Mouse (Mus musculus) heart, adult 18-20 months (tissue): ENCODE data around the gene N4bp3. TPM values are rescaled to one million over a fixed set of nuclear protein-coding genes. Genes with fewer than 3 reads are reported as not detected.

Experiments used
- DNase-seq, 2 experiments: peaks; one replicate each; pipeline ENCODE4 v3.0.0; 2021 to 2022; ENCODE audit warnings: mixed read lengths in 1 of 2
- total RNA-seq, 2 experiments: library from RNA; stranded (reverse); gene quantifications; 2 replicates each; pipeline ENCODE4 v1.2.3; 2021

N4bp3 gene
- total RNA-seq, 2 experiments from 2014 or later: 9.4 to 11.4 TPM

DNA sequence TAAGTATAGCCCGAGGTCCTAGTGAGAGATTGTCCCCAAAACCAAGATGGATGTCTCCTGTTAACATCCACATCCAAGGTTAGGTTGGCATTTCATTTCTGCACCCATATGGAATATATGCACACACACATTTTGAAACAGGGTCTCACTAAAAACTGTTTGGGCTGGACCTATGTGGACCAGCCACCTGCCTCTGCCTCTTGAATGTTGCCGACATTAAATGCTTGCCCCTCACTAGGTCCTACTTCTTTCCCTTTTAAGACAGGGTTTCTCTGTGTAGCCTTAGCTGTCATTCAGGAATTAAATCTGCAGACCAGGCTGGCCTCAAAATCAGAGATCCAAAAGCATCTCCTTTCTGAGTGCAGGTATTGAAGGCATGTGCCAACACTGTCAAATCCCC, 53.1 kb downstream of the N4bp3 start:
- no peak for DNase-seq

DNA sequence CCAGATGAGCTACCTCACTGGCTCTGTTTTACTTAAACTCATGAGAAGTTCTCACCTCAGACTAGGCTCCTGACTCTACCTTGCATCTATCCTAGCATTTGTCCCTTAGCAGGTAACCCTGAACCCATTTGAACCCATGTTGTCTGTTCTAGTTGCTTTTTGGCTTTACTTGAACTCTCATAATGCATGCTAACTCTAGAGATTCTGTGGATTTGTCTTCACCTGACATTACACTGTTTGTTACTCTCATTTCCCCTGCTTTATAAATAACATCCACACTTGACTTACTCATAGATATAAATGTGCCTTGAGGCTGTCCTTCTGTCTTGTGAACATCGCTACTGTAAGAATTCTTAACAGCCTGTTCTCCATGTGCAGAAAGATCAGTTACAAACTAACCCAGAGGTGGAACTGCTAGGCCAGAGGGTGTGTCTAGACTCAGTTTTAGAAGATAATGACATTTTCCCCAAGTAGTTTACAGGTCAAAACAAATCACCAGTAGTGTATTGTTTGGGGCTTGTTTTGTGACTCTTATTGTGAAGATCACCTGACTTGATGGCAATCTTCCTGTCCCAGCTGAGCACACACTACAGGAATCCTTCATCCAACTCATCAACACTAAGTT, 55.1 kb downstream of the N4bp3 start:
- no peak for DNase-seq

DNA sequence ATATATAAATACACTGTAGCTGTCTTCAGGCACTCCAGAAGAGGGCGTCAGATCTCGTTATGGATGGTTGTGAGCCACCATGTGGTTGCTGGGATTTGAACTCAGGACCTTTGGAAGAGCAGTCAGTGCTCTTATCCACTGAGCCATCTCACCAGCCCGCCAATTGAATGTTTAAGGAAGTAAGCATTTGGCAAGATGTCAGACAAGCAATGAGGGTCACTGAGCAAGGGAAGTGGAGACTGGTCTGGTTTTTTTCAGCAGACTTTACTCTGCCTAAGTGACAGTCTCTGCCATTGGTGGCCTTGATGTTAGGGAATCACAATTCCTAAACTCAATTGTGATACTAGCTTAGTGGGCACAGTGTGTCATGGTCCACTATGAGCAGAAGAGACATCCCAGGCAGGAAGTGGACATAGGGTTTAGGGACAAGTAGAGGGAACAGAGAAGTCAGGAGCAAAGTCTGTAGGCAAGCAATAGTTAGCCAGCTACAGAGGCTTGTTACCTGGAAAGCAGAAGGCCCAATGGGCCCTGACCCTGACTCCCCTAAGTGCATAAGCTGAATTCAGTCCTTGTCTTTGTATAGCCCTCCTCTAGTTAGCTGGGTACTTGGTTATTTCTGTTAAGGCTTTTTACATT, 55.8 kb downstream of the N4bp3 start:
- no peak for DNase-seq

DNA sequence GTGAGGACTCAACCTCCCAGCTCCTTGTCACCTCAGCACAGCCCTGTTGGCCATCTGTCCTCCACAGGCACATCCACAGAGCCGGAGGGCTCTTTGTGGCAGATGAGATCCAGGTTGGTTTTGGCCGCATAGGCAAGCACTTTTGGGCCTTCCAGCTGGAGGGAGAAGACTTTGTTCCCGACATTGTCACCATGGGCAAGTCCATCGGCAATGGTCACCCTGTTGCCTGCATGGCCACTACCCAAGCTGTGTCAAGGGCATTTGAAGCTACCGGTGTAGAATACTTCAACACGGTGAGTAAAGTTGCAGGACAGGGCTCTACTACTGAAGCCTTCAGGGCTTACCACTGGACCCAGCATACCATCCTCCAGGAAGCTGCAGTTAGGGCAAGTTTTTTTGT, 56.8 kb downstream of the N4bp3 start:
- DNase-seq: no peak

DNA sequence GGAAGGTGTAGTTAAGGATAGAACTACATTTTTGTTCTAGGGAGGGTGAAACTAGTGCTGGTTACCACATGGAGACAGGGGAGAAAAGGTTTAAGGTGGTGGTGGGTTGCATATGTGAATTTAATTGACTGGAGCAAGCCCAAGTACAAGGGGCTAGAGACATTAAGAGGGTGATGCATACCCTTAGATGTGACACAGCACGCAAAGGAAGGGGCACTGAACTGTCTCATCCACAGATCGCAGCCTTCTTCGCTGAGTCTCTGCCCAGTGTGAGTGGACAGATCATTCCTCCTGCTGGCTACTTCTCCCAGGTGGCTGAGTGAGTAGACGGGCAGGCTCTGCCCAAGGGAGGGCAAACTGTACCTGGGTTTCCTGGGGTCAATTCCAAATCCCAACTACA, 57.3 kb downstream of the N4bp3 start:
- no peak for DNase-seq

Other genes starting within 250 kb of the N4bp3 start
- gene Phykpl, start 66.1 kb downstream of the N4bp3 start, total RNA-seq: 1 to 10 TPM; 7.8 to 8.5 TPM
- 100 to 1,000 TPM; 132 to 133 TPM for gene Hnrnpab, start 44.0 kb downstream of the N4bp3 start, total RNA-seq
- gene Nhp2, start 31.1 kb downstream of the N4bp3 start, total RNA-seq: 10 to 100 TPM; 21.8 to 23.6 TPM
- gene Rmnd5b, start 14.9 kb downstream of the N4bp3 start, total RNA-seq: 10 to 100 TPM; 15.7 to 16.4 TPM
- under 1 TPM; 0.37 to 0.54 TPM for gene D930048N14Rik, start 112 bp upstream of the N4bp3 start, total RNA-seq
- gene 0610009B22Rik, start 38.0 kb upstream of the N4bp3 start, total RNA-seq: 10 to 100 TPM; 45.0 to 47.4 TPM
- gene Sec24a, start 112.8 kb upstream of the N4bp3 start, total RNA-seq: 10 to 100 TPM; 16.4 to 17.8 TPM
- 100 to 1,000 TPM; 142 to 150 TPM for gene Sar1b, start 112.8 kb upstream of the N4bp3 start, total RNA-seq
- gene Jade2, start 206.8 kb upstream of the N4bp3 start, total RNA-seq: 10 to 100 TPM; 13.4 to 18.3 TPM